Mouse (Mus musculus): ENCODE results near the gene Aph1a.
A peak's percentile ranks its signal among the peaks of the same experiment; 100 is the strongest.
"Not testable (repeated sequence)": the region's sequence is repeated elsewhere in the genome, so short reads cannot be mapped to it uniquely, and the experiment has no call there.

Gene Aph1a

GRCm38 (mm10) chr3:95893606-95894316 lies at the start of gene Aph1a:
Gene Aph1a (plus strand): TSS chr3:95893969.
- peak; percentile 99 for DNase-seq (ENCODE audit: inconsistent age in 2 of 2, low spot score in 1 of 2)

DNA sequence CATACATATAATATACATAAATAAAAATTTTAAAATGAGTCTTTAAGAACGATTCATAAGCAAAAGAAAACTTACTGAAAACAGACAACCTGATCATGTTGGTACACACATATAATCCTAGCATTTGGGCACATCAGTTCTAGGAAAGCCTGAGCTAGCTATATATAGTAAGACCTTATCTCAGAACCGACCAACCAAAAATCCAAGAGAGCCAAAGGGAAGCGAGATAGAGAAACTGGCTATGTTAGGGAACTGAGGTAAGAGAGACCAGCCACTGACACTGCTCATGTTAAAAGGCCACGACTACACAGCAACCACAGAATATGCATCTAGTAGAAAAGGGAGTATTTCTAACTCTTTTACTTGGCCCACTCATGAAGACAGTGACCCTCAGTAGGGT lies 43.2 kb upstream of the Aph1a start:
- no peak for DNase-seq (ENCODE audit: inconsistent age in 2 of 2, low spot score in 1 of 2)

DNA sequence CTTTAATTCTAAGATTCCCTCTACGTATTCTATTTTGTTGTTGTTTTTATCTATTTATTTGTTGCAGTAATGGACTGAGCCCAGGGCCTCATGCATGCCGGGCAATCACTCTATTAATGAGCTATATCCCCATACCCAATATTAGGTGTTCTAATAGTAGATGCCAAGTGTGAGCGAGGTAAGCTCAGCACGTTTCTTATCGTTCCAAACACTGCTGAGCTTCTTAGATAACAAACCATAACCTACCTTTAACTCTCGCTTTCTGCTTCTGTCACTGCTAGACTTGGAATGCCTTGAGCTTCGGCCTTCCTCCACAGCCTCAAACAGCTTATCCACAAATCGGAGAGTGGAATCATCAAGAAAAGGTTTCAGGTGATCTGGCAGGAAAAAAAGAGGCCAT lies 42.5 kb upstream of the Aph1a start:
- no peak for DNase-seq (ENCODE audit: inconsistent age in 2 of 2, low spot score in 1 of 2)

GRCm38 (mm10) chr3:95855502-95856089 lies 38.2 kb upstream of the Aph1a start, which contains the start of gene Prpf3:
Gene Prpf3 (minus strand): TSS chr3:95855885.
- peak; percentile 96 to 98 for DNase-seq (ENCODE audit: inconsistent age in 2 of 2, low spot score in 1 of 2)

GRCm38 (mm10) chr3:95856115-95856514 lies 37.7 kb upstream of the Aph1a start:
- DNase-seq (ENCODE audit: inconsistent age in 2 of 2, low spot score in 1 of 2), result no peak

- not testable (repeated sequence) for DNase-seq (ENCODE audit: inconsistent age in 2 of 2, low spot score in 1 of 2)
Observed at GRCm38 (mm10) chr3:95857050-95857449, 36.7 kb upstream of the Aph1a start.

DNA sequence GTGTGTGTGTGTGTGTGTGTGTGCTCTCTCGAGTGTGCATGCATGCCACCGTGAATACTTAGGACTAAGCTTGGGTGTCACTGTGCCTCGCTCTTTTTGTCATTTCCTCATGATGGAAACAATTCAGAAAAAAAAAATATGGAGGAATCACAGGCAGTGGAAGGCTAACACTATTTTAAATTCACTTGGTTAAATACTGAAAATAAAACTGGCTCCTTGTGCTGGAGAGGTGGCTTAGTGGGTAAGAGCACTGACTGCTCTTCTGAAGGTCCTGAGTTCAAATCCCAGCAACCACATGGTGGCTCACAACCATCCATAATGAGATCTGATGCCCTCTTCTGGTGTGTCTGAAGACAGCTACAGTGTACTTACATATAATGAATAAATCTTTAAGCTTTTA lies 35.5 kb upstream of the Aph1a start:
- DNase-seq (ENCODE audit: inconsistent age in 2 of 2, low spot score in 1 of 2), result not testable (repeated sequence)

DNA sequence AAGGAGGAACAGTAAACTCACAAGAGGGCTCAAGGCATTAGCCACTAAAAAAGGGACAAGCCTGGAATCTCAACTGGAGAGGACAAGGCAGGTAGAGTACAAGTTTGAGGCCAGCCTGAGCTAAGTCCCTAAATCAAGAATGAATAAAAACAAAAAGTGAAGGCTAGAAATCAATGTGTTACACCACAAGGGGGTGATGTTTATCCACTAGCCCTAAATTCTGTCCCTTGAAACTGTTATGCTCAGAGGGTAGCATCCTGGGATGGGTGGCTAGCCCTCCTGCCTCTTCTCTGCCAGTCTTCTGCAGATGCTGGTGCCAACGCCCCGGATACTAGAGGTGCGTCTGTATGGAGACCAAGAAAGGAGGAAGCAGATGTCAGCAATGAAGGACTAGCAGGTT lies 33.4 kb upstream of the Aph1a start:
- DNase-seq (ENCODE audit: inconsistent age in 2 of 2, low spot score in 1 of 2), result peak in 1 of 2 experiments; percentile 44

- peak in 1 of 2 experiments; percentile 45 for DNase-seq (ENCODE audit: inconsistent age in 2 of 2, low spot score in 1 of 2)
Observed at GRCm38 (mm10) chr3:95861216-95861615, 32.6 kb upstream of the Aph1a start.

GRCm38 (mm10) chr3:95861796-95862195 lies 32.0 kb upstream of the Aph1a start:
- DNase-seq (ENCODE audit: inconsistent age in 2 of 2, low spot score in 1 of 2), result peak; percentile 61 to 93

DNA sequence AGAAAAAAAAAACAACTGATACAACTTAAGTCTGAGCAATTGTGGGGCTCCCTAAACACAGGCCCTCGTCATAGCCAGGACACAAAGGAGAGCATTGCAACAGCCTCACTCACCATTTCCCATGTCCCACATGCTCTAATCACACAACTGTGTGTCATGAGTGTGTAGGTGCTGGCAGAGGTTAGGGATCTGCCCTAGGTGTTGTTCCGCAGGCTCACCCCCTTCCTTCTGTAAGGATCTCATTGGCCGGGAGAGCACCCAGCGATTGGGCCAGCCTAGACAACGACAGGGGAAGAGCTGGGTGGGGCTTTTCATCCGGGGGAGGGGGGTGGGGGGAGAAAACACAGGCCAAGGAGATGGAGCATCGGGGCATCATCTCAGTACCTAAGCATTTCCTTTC lies 30.2 kb upstream of the Aph1a start:
- DNase-seq (ENCODE audit: inconsistent age in 2 of 2, low spot score in 1 of 2), result no peak

DNA sequence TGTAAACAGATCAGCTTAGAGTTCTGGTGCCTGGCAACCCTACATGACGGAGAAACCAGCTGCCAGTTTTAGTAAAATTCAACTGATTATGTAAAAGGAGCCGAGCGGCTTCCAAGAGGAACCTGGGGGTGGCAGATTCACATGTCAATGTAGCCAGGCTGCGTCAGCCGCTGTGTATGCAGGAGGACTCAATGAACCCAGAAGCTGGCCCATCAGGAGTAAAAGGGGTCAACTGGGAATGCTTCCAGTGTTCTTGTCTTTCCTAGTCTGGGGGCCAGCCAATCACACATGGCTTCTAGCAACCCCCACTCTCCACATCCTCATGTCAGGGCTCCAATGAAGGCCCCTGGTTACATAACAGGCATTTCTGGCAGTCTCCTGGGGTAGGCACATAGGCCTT lies 28.7 kb upstream of the Aph1a start:
- peak in 1 of 2 experiments; percentile 56 for DNase-seq (ENCODE audit: inconsistent age in 2 of 2, low spot score in 1 of 2)

GRCm38 (mm10) chr3:95865571-95865970 lies 28.2 kb upstream of the Aph1a start:
- no peak for DNase-seq (ENCODE audit: inconsistent age in 2 of 2, low spot score in 1 of 2)

DNA sequence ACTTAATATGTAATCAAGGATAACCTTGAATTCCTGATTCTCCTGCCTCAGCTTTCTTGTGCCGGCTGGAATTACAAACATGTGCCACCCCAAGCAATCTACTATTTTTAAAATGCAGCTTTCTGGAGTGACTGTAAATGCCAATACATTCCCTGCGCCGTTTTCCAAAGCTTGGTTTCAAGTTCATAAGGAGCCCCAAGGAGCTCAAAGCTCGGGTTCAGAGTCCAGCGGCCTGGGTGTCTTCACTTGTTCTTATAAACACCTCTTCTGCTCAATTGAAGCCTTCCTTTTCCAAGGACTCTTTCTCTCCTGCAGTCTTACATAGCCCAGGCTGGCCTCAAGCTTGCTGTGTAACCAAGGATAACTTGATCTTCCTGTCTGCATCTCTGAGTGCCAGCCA lies 27.7 kb upstream of the Aph1a start:
- DNase-seq (ENCODE audit: inconsistent age in 2 of 2, low spot score in 1 of 2), result no peak

GRCm38 (mm10) chr3:95867408-95867807 lies 26.4 kb upstream of the Aph1a start:
- no peak for DNase-seq (ENCODE audit: inconsistent age in 2 of 2, low spot score in 1 of 2)

DNA sequence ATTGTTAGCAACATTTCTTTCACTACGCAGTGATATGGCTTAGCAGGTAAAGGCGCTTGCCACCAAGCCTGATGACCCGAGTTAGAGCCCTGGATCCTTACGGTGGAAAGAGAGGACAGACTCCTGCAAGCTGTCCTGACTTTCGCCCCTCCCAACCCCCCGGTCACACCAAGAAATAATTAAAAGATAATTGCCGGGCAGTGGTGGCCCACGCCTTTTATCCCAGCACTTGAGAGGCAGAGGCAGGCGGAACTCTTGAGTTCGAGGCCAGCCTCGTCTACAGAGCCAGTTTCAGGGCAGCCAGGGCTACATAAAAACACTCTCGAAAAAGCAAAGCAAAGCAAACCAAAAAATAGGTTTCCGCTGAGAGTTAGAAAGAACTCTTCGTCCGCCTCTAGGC lies 22.8 kb upstream of the Aph1a start:
- no peak for DNase-seq (ENCODE audit: inconsistent age in 2 of 2, low spot score in 1 of 2)

DNA sequence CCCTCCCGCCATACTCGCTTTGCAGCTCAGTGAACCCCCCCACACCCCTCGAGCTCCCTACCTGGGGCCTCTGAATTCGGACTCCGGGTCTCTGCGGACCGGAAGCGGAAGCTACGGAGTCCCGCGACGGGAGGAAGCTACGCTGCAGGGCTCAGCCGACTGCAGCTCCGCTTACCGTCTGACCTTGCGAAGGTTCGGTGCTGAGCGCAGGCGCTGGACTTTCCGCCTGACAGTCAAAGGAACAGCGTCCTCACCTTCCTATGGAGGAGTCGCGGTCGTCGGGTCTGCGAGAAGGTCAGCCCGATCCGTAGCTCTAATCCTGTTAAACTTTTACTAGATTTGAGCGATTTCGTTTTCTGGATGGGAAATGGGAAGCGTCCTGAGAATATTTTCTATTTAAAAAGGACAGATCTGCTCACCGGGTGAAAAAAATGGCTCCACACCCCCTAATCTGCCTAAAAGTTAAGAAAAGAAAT lies 22.3 kb upstream of the Aph1a start, which contains the start of gene Mrps21:
Gene Mrps21, minus strand, starts transcription at position 128 of the 476 bp plus-strand sequence.
- peak; percentile 93 to 96 for DNase-seq (ENCODE audit: inconsistent age in 2 of 2, low spot score in 1 of 2)

DNA sequence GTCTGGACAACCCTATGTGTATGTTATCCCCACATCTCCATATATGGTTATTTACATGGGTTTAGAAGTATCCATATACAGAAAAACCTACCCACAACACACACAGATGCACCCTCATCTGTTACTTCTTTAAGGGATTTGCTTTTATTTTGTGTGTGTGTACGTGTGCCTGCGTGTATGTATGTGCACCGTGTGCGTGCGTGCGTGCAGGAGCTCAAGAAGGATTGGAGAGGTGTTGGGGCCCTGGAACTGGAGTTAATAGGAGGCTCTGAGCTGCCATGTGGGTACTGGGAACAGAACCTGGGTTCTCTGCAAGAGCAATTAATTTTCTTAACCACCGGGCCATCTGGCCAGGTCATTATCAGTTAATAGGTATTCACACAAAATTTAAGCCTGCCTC lies 21.7 kb upstream of the Aph1a start:
- DNase-seq (ENCODE audit: inconsistent age in 2 of 2, low spot score in 1 of 2), result peak in 1 of 2 experiments; percentile 44

DNA sequence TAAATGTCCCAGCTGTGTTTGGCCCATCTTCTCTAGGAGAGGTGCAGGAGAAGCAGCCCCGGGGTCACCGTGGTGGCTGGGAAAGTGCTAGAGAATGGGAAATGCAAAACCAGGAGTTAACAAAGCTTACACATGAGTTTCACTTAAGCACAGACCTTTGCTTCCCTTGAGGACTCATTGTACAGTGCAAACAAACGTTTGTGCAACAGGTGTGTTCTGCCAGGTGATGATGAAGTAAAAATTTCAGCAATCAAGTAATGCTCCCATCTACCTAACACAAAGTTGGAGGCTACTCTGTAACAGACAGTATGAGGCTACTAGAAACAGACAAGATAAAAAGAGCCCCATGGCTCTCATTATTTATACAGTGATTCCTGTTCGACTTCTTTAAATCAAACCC lies 14.7 kb upstream of the Aph1a start:
- DNase-seq (ENCODE audit: inconsistent age in 2 of 2, low spot score in 1 of 2), result no peak

DNA sequence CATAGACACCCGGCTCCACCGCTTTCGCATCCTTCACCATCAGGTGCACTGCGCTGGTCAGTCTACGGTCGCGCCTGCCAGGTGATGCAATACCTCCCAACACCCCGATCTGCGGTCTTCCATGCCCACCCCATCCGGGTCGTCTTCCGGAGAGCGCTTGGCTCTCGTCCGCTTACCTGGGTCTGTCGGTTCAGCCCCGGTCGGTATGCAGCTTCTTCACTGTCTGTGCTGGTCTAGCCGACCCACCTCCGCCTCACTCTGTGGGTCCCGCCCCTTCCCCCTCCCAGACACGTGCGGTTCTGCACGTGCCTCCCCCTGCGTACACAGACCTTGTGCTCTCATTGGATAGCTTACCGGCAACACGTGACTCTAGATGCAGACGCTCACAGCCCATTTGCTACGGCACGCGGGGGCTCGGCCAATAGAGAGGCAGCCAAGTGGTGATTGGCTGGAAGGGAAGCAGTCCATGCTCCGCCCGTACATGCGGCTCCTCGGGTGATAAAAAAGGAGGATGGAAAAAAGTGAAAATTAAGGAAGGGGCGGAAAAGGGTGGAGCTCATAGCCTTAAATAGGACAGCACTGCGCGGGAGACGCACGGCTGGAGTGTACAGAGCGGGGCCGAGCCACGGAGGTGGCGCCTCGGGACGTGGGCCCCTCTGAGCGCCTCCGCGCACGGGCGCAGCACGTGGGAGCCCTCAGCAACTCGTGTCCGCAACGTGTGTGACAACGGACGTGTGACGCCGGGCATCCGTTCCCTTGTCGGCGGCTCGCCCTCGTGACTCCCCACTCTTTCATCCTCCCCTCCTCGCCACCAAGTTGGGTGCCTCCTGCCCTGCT lies 11.6 kb upstream of the Aph1a start, which contains the start of gene Ciart:
Gene Ciart, minus strand, starts transcription at position 273 of the 837 bp plus-strand sequence.
- DNase-seq (ENCODE audit: inconsistent age in 2 of 2, low spot score in 1 of 2), result peak; percentile 98

DNA sequence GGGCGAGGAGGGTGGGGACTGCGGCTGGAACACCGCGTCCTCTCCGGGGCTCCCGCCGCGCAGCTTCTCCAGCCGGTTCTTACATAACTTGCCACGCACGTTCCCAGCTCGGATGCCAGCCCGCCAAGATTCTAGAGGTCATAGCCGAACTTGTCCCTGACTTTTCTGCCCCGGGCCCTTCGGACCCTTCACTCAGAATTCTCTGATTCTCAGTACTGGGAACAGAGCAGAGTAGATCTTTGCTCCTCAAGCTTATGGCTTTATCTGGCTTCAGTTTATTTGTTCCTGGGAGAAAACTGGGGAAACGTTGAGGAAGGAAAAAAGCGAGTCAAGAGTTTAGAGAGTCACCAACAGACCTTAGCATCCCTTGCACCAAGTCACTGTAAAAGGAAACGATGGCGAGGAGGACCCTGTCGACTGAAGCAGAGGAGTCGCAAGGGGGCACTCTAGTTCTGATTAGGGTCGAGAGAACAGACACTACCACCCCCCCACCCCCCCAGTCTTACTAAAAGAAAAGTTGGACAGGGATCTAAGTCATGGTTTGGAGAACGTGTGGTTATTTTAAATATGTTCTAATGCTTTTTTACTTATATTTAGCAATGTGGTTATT lies 10.8 kb upstream of the Aph1a start:
- peak; percentile 82 to 91 for DNase-seq (ENCODE audit: inconsistent age in 2 of 2, low spot score in 1 of 2)
